Mouse (Mus musculus): ENCODE results near the gene Atp5c1.

GRCm38 (mm10) chr2:10100471-10100870 is 20.2 kb upstream of the Atp5c1 start:
- TF ChIP-seq CTCF (conservative IDR thresholded peaks at IDR 0.05; ENCODE audit: insufficient read depth, insufficient read length, low read depth, low read length), result no peak
- TF ChIP-seq POLR2A (IDR thresholded peaks at IDR 0.05; ENCODE audit: low read depth, low read length), result no peak

Data from kidney, adult 2 months (tissue).